Mouse (Mus musculus) heart, embryonic 13.5 days (tissue): ENCODE measurements at regions not wholly inside any gene's neighbourhood (a gene's known extent, or its start where the extent isn't known, plus 50 kb on each side); places are given as distances from the start of the nearest gene placed in this dataset.

Source experiments
- ATAC-seq: fragments of 200-750 bp; cut with Nextera tagmentation; 2 replicates; pipeline ENCODE4 v1.8.0; 2017; ENCODE audit warnings: moderate TSS enrichment; ENCODE audit not compliant: insufficient number of reproducible peaks, low FRiP score, low TSS enrichment; ENCODE audit errors: extremely low read depth
- H3K27ac ChIP-seq: fragments of 300-500 bp; sonication (generic); replicated peaks from 2 replicates; pipeline ENCODE4 v1.5.1; 2015; ENCODE audit warnings: moderate library complexity, mild to moderate bottlenecking, inconsistent platforms
- H3K27me3 ChIP-seq: fragments of 300-500 bp; sonication (generic); replicated peaks from 2 replicates; pipeline ENCODE4 v1.6.1; 2015; ENCODE audit warnings: mild to moderate bottlenecking, inconsistent platforms
- H3K36me3 ChIP-seq: fragments of 300-500 bp; sonication (generic); 2 replicates; pipeline ENCODE4 v1.6.1; 2015; ENCODE audit warnings: mild to moderate bottlenecking, inconsistent platforms
- H3K4me1 ChIP-seq: fragments of 300-500 bp; sonication (generic); 2 replicates; pipeline ENCODE4 v1.6.1; 2015; ENCODE audit warnings: inconsistent platforms
- H3K4me2 ChIP-seq: fragments of 300-500 bp; sonication (generic); 2 replicates; pipeline ENCODE4 v1.6.1; 2015; ENCODE audit warnings: inconsistent platforms, mild to moderate bottlenecking, moderate library complexity
- H3K4me3 ChIP-seq: fragments of 300-500 bp; sonication (generic); 2 replicates; pipeline ENCODE4 v1.5.1; 2015; ENCODE audit warnings: moderate library complexity, mild to moderate bottlenecking, inconsistent platforms
- H3K9ac ChIP-seq: fragments of 300-500 bp; sonication (generic); 2 replicates; pipeline ENCODE4 v1.6.1; 2015; ENCODE audit warnings: inconsistent platforms, mild to moderate bottlenecking, moderate library complexity
- H3K9me3 ChIP-seq: fragments of 300-500 bp; sonication (generic); 2 replicates; pipeline ENCODE4 v1.6.1; 2016; ENCODE audit warnings: inconsistent platforms
- WGBS: fragments of 180-500 bp; shearing (Covaris S2); methylation state at CpG from one replicate; pipeline ENCODE4 v1.1.7; 2015; ENCODE audit warnings: mixed read lengths; 5-methylcytosine and 5-hydroxymethylcytosine counted together

- Histone ChIP-seq H3K4me1 (peaks cover 6% of the 10 kb centered on the region), H3K27ac (no peak overlapping the region), H3K27me3 (no peaks in the 10 kb centered on the region), H3K36me3 (no peaks in the 10 kb centered on the region), H3K4me2 (no peak overlapping the region), H3K9me3 (no peaks in the 10 kb centered on the region), H3K9ac (no peak overlapping the region), H3K4me3 (no peak overlapping the region)
- no peak for ATAC-seq
- 74% methylated on average over 4 of the region's 4 CpGs for WGBS
These were observed 249.1 kb upstream of the Sp8 start for GRCm38 (mm10) chr12:118597015-118597414.

- no peaks in the 10 kb centered on the region for H3K9me3 ChIP-seq
- peaks cover 2% of the 10 kb centered on the region; the same call in 1 of the 2 replicates for H3K4me1 ChIP-seq
- no peak overlapping the region for H3K9ac ChIP-seq
- WGBS = 33% methylated on average over 18 of the region's 18 CpGs
- no peak overlapping the region for H3K27ac ChIP-seq
- no peaks in the 10 kb centered on the region for H3K27me3 ChIP-seq
- H3K36me3 ChIP-seq = no peaks in the 10 kb centered on the region
- no peak for ATAC-seq
- peak overlapping the region; percentile 49 for H3K4me2 ChIP-seq
- H3K4me3 ChIP-seq = no peak overlapping the region
These were observed 251.2 kb upstream of the Sp8 start for GRCm38 (mm10) chr12:118594781-118595574.

GRCm38 (mm10) chr12:118583829-118584628 is 262.1 kb upstream of the Sp8 start:
- 46% methylated on average over 12 of the region's 12 CpGs for WGBS
- ATAC-seq = no peak
- no peaks in the 10 kb centered on the region for H3K27me3 ChIP-seq
- no peaks in the 10 kb centered on the region for H3K9me3 ChIP-seq
- 0 out of 2 replicates have a peak overlapping the region, but pooled peaks have one; percentile 11 for H3K4me2 ChIP-seq
- H3K9ac ChIP-seq = no peak overlapping the region
- H3K4me3 ChIP-seq = no peak overlapping the region
- peaks cover 11% of the 10 kb centered on the region for H3K4me1 ChIP-seq
- peak overlapping the region; percentile 63; the same call in 1 of the 2 replicates for H3K27ac ChIP-seq
- no peaks in the 10 kb centered on the region for H3K36me3 ChIP-seq

GRCm38 (mm10) chr12:118569811-118570210 is 268.6 kb upstream of the Sp4 start:
- ATAC-seq = no peak
- H3K9ac ChIP-seq = no peak overlapping the region
- peaks cover 8% of the 10 kb centered on the region; the same call in 1 of the 2 replicates for H3K4me1 ChIP-seq
- H3K27me3 ChIP-seq = peaks cover 13% of the 10 kb centered on the region
- H3K9me3 ChIP-seq = no peaks in the 10 kb centered on the region
- WGBS = 34% methylated on average over 2 of the region's 2 CpGs
- no peak overlapping the region for H3K27ac ChIP-seq
- H3K4me3 ChIP-seq = no peak overlapping the region
- H3K4me2 ChIP-seq = no peak overlapping the region
- no peaks in the 10 kb centered on the region for H3K36me3 ChIP-seq

- Histone ChIP-seq H3K27ac (no peak overlapping the region), H3K9ac (no peak overlapping the region), H3K4me1 (peaks cover 11% of the 10 kb centered on the region; the same call in 1 of the 2 replicates), H3K4me3 (no peak overlapping the region), H3K9me3 (no peaks in the 10 kb centered on the region), H3K4me2 (no peak overlapping the region), H3K27me3 (peaks cover 18% of the 10 kb centered on the region), H3K36me3 (no peaks in the 10 kb centered on the region)
- ATAC-seq = no peak
These were observed 265.4 kb upstream of the Sp4 start for GRCm38 (mm10) chr12:118566681-118567080.

GRCm38 (mm10) chr12:118564394-118565112 is 263.3 kb upstream of the Sp4 start:
- 31% methylated on average over 9 of the region's 9 CpGs for WGBS
- Histone ChIP-seq H3K27ac (no peak overlapping the region), H3K27me3 (peaks cover 18% of the 10 kb centered on the region), H3K4me1 (0 out of 2 replicates have a peak, but pooled peaks cover 3% of the 10 kb centered on the region), H3K9me3 (no peaks in the 10 kb centered on the region), H3K4me2 (no peak overlapping the region), H3K4me3 (no peak overlapping the region), H3K36me3 (no peaks in the 10 kb centered on the region), H3K9ac (no peak overlapping the region)
- ATAC-seq = no peak; the same call in 1 of the 2 replicates

- Histone ChIP-seq H3K4me3 (no peak overlapping the region), H3K27me3 (peaks cover 15% of the 10 kb centered on the region), H3K4me1 (0 out of 2 replicates have a peak, but pooled peaks cover 3% of the 10 kb centered on the region), H3K4me2 (no peak overlapping the region), H3K9me3 (no peaks in the 10 kb centered on the region), H3K9ac (no peak overlapping the region), H3K27ac (no peak overlapping the region), H3K36me3 (no peaks in the 10 kb centered on the region)
- ATAC-seq = no peak
- WGBS = 57% methylated on average over 2 of the region's 2 CpGs
These were observed 261.0 kb upstream of the Sp4 start for GRCm38 (mm10) chr12:118562226-118562625.

GRCm38 (mm10) chr12:118549071-118549470 is 247.8 kb upstream of the Sp4 start:
- H3K4me3 ChIP-seq = no peak overlapping the region
- H3K36me3 ChIP-seq = no peaks in the 10 kb centered on the region
- H3K9ac ChIP-seq = no peak overlapping the region
- no peak overlapping the region for H3K27ac ChIP-seq
- no peaks in the 10 kb centered on the region for H3K4me1 ChIP-seq
- ATAC-seq = no peak
- 82% methylated on average over 1 of the region's 1 CpGs for WGBS
- H3K4me2 ChIP-seq = no peak overlapping the region
- H3K9me3 ChIP-seq = no peaks in the 10 kb centered on the region
- H3K27me3 ChIP-seq = no peaks in the 10 kb centered on the region

GRCm38 (mm10) chr12:118540336-118540735 is 239.1 kb upstream of the Sp4 start:
- no peak overlapping the region for H3K4me3 ChIP-seq
- peak overlapping the region; percentile 3; the same call in 1 of the 2 replicates for H3K4me2 ChIP-seq
- H3K27ac ChIP-seq = no peak overlapping the region
- no peaks in the 10 kb centered on the region for H3K9me3 ChIP-seq
- no peaks in the 10 kb centered on the region for H3K36me3 ChIP-seq
- no peak overlapping the region for H3K9ac ChIP-seq
- peaks cover 5% of the 10 kb centered on the region; the same call in 1 of the 2 replicates for H3K4me1 ChIP-seq
- H3K27me3 ChIP-seq = no peaks in the 10 kb centered on the region
- ATAC-seq = no peak
- WGBS = 28% methylated on average over 6 of the region's 6 CpGs

GRCm38 (mm10) chr12:118530514-118530913 is 229.3 kb upstream of the Sp4 start:
- H3K4me3 ChIP-seq = peak overlapping the region; percentile 44
- peaks cover 13% of the 10 kb centered on the region for H3K4me1 ChIP-seq
- no peaks in the 10 kb centered on the region for H3K9me3 ChIP-seq
- 3% methylated on average over 10 of the region's 10 CpGs for WGBS
- no peak overlapping the region for H3K9ac ChIP-seq
- H3K4me2 ChIP-seq = peak overlapping the region; percentile 70
- peaks cover 70% of the 10 kb centered on the region for H3K27me3 ChIP-seq
- no peaks in the 10 kb centered on the region for H3K36me3 ChIP-seq
- no peak for ATAC-seq
- H3K27ac ChIP-seq = no peak overlapping the region
